Mouse (Mus musculus) liver, embryonic 11.5 days (tissue): ENCODE results near the gene Sec24b. TPM values are rescaled to one million over a fixed set of nuclear protein-coding genes. Genes with fewer than 3 reads are reported as not detected.

Source experiments
- ATAC-seq: fragments of 200-750 bp; cut with Nextera tagmentation; replicated peaks from 2 replicates; pipeline ENCODE4 v1.8.0; 2017; ENCODE audit warnings: moderate number of reproducible peaks, mild to moderate bottlenecking, moderate TSS enrichment, moderate library complexity; ENCODE audit not compliant: low FRiP score
- DNase-seq: peaks from one replicate; pipeline ENCODE4 v3.0.0-alpha.2; 2017; ENCODE audit warnings: low spot score
- H3K27ac ChIP-seq: fragments of 300-500 bp; sonication (generic); 2 replicates; pipeline ENCODE4 v1.5.1; 2014; ENCODE audit warnings: mild to moderate bottlenecking, low read depth, low read length, control low read depth
- H3K27me3 ChIP-seq: fragments of 300-500 bp; sonication (generic); replicated peaks from 2 replicates; pipeline ENCODE4 v1.6.1; 2014; ENCODE audit warnings: low read length, mixed read lengths; ENCODE audit not compliant: control insufficient read depth, insufficient read depth
- H3K36me3 ChIP-seq: fragments of 300-500 bp; sonication (generic); 2 replicates; pipeline ENCODE4 v1.6.1; 2014; ENCODE audit warnings: mild to moderate bottlenecking, low read length, moderate library complexity, mixed read lengths; ENCODE audit not compliant: control insufficient read depth, insufficient read depth
- H3K4me1 ChIP-seq: fragments of 300-500 bp; sonication (generic); replicated peaks from 2 replicates; pipeline ENCODE4 v1.6.1; 2014; ENCODE audit warnings: low read length, mixed read lengths; ENCODE audit not compliant: control insufficient read depth, insufficient read depth
- H3K4me2 ChIP-seq: fragments of 300-500 bp; sonication (generic); 2 replicates; pipeline ENCODE4 v1.6.1; 2014; ENCODE audit warnings: mild to moderate bottlenecking, control low read depth, moderate library complexity
- H3K4me3 ChIP-seq: fragments of 300-500 bp; sonication (generic); 2 replicates; pipeline ENCODE4 v1.5.1; 2014; ENCODE audit warnings: low read depth, low read length, control low read depth
- H3K9ac ChIP-seq: fragments of 300-500 bp; sonication (generic); 2 replicates; pipeline ENCODE4 v1.6.1; 2014; ENCODE audit warnings: low read depth, low read length, control low read depth
- H3K9me3 ChIP-seq: fragments of 300-500 bp; sonication (generic); 2 replicates; pipeline ENCODE4 v1.6.1; 2016; ENCODE audit warnings: low read length, inconsistent platforms, mixed read lengths; ENCODE audit not compliant: control insufficient read depth
- WGBS: fragments of 180-500 bp; shearing (Covaris S2); extraction: QIAGEN DNeasy Blood & Tissue Kit; methylation state at CpG from one replicate; pipeline ENCODE4 v1.1.7; 2014; 5-methylcytosine and 5-hydroxymethylcytosine counted together
- polyA plus RNA-seq: library from polyadenylated mRNA; unstranded; fragments of >200 nt; fragmentation: Nextera tagmentation; extraction: Ambion mirVana; gene quantifications from 2 replicates; pipeline ENCODE4 v1.2.1, GENCODE M21; 2014

Sec24b gene
- polyA plus RNA-seq, 1 experiment from 2014 or later: 26.7 TPM

DNA sequence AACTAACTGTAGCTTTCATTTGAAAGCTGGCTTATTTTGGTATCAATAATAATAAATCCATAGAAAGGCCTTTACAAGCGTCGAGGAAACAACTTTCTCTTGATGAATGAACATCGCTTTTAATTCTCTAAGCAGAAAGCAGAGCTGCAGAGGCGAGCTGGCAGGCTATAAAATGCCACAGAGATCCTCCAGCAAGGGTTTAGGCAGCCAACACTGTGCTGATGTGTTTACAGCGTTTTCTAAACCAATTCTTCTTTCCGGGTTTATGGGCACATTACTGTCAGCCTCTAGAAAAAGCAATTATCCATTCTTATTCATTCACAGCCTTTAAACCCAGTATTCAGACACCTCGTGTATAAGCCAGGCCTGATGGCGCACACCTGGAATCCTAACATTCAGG is 98.8 kb downstream of the Sec24b start:
- ATAC-seq (no peak), DNase-seq (no peak)
- no peak overlapping the region for H3K27ac ChIP-seq
- 79% methylated on average over 8 of the region's 8 CpGs for WGBS
- H3K9me3 ChIP-seq: no peaks in the 10 kb centered on the region
- H3K27me3 ChIP-seq: no peaks in the 10 kb centered on the region; the same call in 1 of the 2 replicates
- no peak overlapping the region for H3K9ac ChIP-seq
- no peak overlapping the region for H3K4me3 ChIP-seq
- H3K4me2 ChIP-seq: no peak overlapping the region
- no peaks in the 10 kb centered on the region for H3K4me1 ChIP-seq
- H3K36me3 ChIP-seq: no peaks in the 10 kb centered on the region

DNA sequence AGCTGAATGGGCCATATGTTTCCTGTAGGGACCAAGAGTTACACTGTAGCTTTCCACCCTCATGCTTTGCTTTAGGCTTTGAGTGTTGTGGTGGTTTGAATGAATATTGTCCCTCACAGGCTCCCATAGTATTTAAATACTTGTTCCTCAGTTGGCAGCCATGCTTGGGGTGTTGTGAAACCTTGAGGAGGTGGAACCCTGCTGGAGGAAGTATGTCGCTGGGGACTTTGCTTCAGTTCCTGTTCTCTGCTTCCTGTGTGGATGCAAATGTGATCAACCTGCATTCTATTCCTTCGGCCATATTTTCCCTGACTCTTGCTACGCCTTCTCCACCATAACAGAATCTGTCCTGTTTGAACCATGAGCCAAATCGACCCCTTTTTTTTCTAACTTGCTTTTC is 108.1 kb downstream of the Sec24b start:
- no peak overlapping the region for H3K4me2 ChIP-seq
- no peaks in the 10 kb centered on the region for H3K27me3 ChIP-seq
- H3K36me3 ChIP-seq: no peaks in the 10 kb centered on the region
- H3K4me1 ChIP-seq: no peaks in the 10 kb centered on the region
- H3K4me3 ChIP-seq: no peak overlapping the region
- no peak for ATAC-seq
- 78% methylated on average over 4 of the region's 4 CpGs for WGBS
- H3K9ac ChIP-seq: no peak overlapping the region
- H3K27ac ChIP-seq: no peak overlapping the region
- H3K9me3 ChIP-seq: no peaks in the 10 kb centered on the region
- no peak for DNase-seq

DNA sequence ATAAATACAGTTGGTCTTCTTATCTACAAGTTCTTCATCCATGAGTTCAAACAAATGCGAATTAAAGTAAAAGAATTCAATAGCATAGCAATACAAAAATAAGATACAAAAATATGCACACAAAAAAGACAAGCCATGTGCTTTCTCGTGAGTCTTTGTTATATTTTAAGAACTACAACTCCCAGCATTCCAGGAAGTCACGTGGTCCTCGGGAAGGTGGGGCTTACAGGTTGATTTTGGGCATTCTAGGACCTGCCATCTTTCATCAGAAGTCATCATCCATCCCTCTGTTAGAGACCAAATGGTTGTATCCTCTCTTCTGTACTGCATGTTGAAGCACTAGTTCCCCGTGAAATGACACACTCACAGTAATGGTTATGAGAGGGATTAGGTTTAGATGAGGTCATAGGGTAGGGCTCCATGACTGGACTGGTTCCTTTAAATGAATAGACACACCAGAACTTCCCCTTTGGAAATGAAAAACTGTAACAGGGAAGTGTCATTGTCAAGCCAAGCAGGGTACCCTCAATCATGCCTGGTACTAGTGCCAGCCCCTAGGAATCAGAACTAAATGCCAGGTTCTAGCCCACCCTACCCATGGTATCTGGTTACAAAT is 112.1 kb downstream of the Sec24b start:
- H3K4me2 ChIP-seq: no peak overlapping the region
- no peak overlapping the region for H3K9ac ChIP-seq
- WGBS: 75% methylated on average over 5 of the region's 5 CpGs
- H3K27ac ChIP-seq: no peak overlapping the region
- DNase-seq (no peak), ATAC-seq (no peak)
- no peaks in the 10 kb centered on the region for H3K27me3 ChIP-seq
- no peaks in the 10 kb centered on the region for H3K36me3 ChIP-seq
- peaks cover 12% of the 10 kb centered on the region; the same call in 1 of the 2 replicates for H3K4me1 ChIP-seq
- no peak overlapping the region for H3K4me3 ChIP-seq
- no peaks in the 10 kb centered on the region for H3K9me3 ChIP-seq

DNA sequence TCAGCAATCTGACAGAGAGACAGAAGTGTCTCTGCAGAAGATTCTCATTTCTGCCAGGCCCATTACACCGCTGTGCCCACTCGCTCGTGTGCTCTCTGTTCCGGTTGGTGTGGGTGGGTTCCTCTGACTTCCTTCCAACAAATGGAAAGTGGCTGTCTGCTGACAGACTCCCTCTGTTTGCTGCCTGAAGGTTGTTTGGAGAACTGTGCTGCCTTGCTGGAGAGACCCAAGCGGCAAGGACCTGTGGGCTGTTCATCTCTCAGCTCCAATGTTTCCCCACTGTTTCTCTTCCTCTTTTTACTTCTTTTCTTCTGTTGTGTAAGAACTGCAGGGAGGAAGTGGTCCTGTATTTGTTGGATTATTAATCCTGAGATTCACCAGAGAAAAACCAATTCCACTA is 113.0 kb downstream of the Sec24b start:
- 75% methylated on average over 5 of the region's 5 CpGs for WGBS
- no peak overlapping the region for H3K9ac ChIP-seq
- no peaks in the 10 kb centered on the region for H3K36me3 ChIP-seq
- H3K27ac ChIP-seq: no peak overlapping the region
- H3K4me3 ChIP-seq: no peak overlapping the region
- no peaks in the 10 kb centered on the region for H3K9me3 ChIP-seq
- H3K4me2 ChIP-seq: no peak overlapping the region
- DNase-seq (no peak), ATAC-seq (no peak)
- peaks cover 12% of the 10 kb centered on the region; the same call in 1 of the 2 replicates for H3K4me1 ChIP-seq
- H3K27me3 ChIP-seq: no peaks in the 10 kb centered on the region

DNA sequence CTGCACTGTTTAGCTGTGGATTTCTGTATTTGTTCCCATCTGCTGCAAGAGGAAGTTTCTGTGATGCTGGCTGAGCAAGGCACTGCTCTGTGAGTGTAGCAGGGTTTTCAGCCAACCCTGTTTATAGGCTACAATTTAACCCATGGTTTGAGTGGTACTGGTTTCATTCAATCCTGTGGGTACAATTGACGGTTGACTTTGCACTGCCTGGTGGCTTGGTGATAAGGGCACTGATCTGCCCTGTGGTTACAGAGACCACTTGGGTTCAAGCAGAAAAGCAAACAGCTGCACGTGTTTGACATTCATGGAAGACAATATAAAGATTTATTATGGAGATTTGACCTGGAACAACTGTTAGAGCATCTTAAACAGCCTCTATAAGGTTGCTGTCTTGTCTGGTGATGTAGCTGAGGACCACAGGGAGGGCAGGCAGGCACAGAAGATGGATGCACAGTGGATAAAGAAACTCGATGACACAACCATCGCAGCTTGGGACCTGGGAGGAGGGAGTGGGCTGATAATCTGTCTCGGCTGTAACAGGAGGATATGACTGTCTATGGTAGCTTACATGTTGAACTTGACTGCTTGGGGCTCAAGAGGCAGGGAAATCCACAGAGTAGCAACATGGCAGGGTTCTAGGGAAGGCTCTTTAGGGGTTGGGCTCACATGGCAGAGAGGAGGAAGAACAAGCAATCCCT is 115.0 kb downstream of the Sec24b start:
- peaks cover 12% of the 10 kb centered on the region; the same call in 1 of the 2 replicates for H3K4me1 ChIP-seq
- H3K9ac ChIP-seq: no peak overlapping the region
- peak overlapping the region; percentile 23 for H3K4me2 ChIP-seq
- no peak overlapping the region for H3K4me3 ChIP-seq
- 25% methylated on average over 5 of the region's 5 CpGs for WGBS
- no peaks in the 10 kb centered on the region for H3K36me3 ChIP-seq
- H3K27ac ChIP-seq: no peak overlapping the region
- ATAC-seq (peak; percentile 85), DNase-seq (no peak)
- no peaks in the 10 kb centered on the region for H3K9me3 ChIP-seq
- H3K27me3 ChIP-seq: no peaks in the 10 kb centered on the region

DNA sequence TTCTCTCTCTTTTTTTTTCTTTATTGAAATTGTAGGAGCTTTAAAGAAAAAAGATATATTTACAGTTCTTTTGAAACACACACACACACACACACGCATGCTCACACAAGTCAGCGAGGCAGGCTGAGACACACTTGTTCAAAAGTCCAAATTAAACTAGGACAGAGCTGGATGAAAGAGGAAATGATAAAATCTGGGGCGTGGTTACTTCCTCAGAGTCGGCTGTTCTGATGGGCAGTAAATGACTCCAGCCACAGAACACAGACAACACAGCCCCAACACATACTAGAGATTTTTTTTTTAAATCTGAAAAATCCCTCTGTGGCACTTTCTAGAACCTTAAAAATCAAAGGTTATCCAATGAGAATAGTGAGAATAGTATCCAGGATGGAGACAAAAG is 117.5 kb downstream of the Sec24b start:
- H3K4me1 ChIP-seq: peaks cover 12% of the 10 kb centered on the region; the same call in 1 of the 2 replicates
- DNase-seq: no peak
- no peaks in the 10 kb centered on the region for H3K36me3 ChIP-seq
- no peak for ATAC-seq
- no peak overlapping the region for H3K27ac ChIP-seq
- H3K4me2 ChIP-seq: no peak overlapping the region
- no peaks in the 10 kb centered on the region for H3K27me3 ChIP-seq
- no peak overlapping the region for H3K9ac ChIP-seq
- 46% methylated on average over 4 of the region's 4 CpGs for WGBS
- no peak overlapping the region for H3K4me3 ChIP-seq
- no peaks in the 10 kb centered on the region for H3K9me3 ChIP-seq

DNA sequence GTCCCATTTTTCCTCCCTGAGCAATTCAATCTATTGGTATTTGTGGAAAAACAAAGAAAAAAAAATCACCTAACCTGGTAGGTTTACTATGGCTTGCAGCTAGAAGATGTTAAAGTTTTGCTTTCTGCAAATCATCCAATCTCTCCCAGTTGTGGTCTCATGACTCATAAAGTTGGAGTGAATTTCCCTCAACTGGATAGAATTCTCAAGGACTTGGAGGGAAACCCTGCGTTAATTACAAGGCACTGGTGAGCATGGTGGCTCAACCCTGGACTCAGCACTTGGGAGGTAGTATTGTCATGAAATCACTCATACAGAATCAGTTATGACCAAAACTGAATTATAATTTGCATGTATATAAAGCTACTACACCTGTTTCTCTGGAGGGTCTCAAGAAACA is 120.1 kb downstream of the Sec24b start:
- 100% methylated on average over 1 of the region's 1 CpGs for WGBS

DNA sequence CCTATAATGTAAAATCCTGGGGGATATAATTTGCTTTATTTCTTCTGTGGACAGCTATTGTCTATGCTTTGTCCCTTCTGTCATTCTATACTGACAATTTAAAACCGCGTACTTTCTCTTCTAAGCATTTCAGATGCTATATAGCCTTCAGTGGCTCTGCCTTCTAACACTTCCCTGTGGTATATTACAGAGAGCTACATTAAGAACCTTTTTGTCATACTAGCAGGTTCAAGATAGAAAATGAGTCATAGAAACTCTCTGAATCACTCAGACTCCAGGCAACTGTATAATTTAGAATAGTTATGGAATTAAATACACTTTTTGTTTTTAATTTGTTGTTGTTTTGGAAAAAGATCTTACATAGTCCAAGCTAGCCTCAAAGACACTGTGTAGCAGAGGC is 120.6 kb downstream of the Sec24b start:
- H3K9me3 ChIP-seq: no peaks in the 10 kb centered on the region
- H3K27ac ChIP-seq: no peak overlapping the region
- H3K4me1 ChIP-seq: 0 out of 2 replicates have a peak, but pooled peaks cover 2% of the 10 kb centered on the region
- H3K4me2 ChIP-seq: no peak overlapping the region
- no peaks in the 10 kb centered on the region for H3K36me3 ChIP-seq
- no peaks in the 10 kb centered on the region for H3K27me3 ChIP-seq
- no peak overlapping the region for H3K9ac ChIP-seq
- DNase-seq (no peak), ATAC-seq (no peak)
- H3K4me3 ChIP-seq: no peak overlapping the region
- WGBS: 96% methylated on average over 2 of the region's 2 CpGs

More for the DNA sequence above, 120.1 kb downstream of the Sec24b start:
- Histone ChIP-seq H3K36me3 (no peaks in the 10 kb centered on the region), H3K4me2 (no peak overlapping the region), H3K27ac (no peak overlapping the region), H3K9me3 (no peaks in the 10 kb centered on the region), H3K4me1 (0 out of 2 replicates have a peak, but pooled peaks cover 6% of the 10 kb centered on the region), H3K4me3 (no peak overlapping the region), H3K27me3 (no peaks in the 10 kb centered on the region), H3K9ac (no peak overlapping the region)
- ATAC-seq (no peak), DNase-seq (no peak)

DNA sequence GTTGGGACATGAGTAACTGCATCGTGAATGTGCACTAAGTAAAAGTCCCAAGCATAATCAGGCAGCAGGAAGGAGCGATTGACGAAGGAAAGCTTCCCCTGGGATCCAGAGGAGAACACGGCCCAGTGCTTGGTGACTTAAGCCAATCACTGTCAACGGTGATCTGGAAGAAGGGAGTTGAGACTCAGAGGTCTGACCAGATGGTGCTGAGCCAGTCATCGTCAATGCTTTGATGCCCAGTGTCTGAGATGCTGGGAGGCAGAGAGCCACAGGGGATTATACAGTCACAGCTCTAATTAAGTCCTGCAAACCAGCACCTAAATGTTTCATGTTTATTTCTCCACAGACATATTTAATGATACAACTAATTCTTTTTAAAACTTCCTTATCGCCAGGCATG is 122.3 kb downstream of the Sec24b start:
- Histone ChIP-seq H3K27me3 (no peaks in the 10 kb centered on the region), H3K27ac (no peak overlapping the region), H3K9ac (no peak overlapping the region), H3K4me1 (no peaks in the 10 kb centered on the region), H3K9me3 (no peaks in the 10 kb centered on the region), H3K36me3 (no peaks in the 10 kb centered on the region), H3K4me2 (no peak overlapping the region), H3K4me3 (no peak overlapping the region)
- no peak for DNase-seq
- 69% methylated on average over 7 of the region's 7 CpGs for WGBS
- ATAC-seq: no peak
